22 mouse cellular contexts compared by ENCODE assay signal in genomic region chr16:58534245-58535142, GRCm38 (mm10). TPM values are rescaled to one million over a fixed set of nuclear protein-coding genes. Genes with fewer than 3 reads are reported as not detected.
DNase-seq lines count a peak whose midpoint lies in the region; ATAC-seq and TF ChIP-seq lines count a peak whose summit lies in the region.
"Had no signal": no experiment of that assay in that cellular context is flagged by ENCODE, and none has a peak within 500 bp of the region (broad histone marks: within the 10 kb centered on the region; RNA-seq: fewer than 3 reads in every experiment).

No protein-coding gene starts in this region.

- 47% methylated on average over 7 of the region's 7 CpGs for WGBS in thymus, adult 2 months

- H3K36me3 ChIP-seq in thymus, adult 2 months (ENCODE audit: control insufficient read depth, insufficient read depth, low read length), result no peaks in the 10 kb centered on the region
- H3K36me3 ChIP-seq: forebrain, embryonic 12.5 days; heart, embryonic 10.5 days; hindbrain, embryonic 15.5 days; limb, embryonic 13.5 days; midbrain, embryonic 10.5 days; neural tube, embryonic 15.5 days had no signal

- no peak for TF ChIP-seq CTCF in gastrocnemius, adult 2 months (IDR thresholded peaks at IDR 0.05)
- TF ChIP-seq CTCF in thymus, adult 2 months (IDR thresholded peaks at IDR 0.05; ENCODE audit: borderline replicate concordance, control insufficient read depth, extremely low read depth, insufficient read depth, low read length, poor library complexity), result no peak

- H3K27ac ChIP-seq in gastrocnemius, adult 2 months, result peak overlapping the region; percentile 13; the same call in 1 of the 2 replicates
- no peak overlapping the region for H3K27ac ChIP-seq in thymus, adult 2 months (ENCODE audit: control insufficient read depth, insufficient read depth, low read length)
- H3K27ac ChIP-seq: forebrain, embryonic 12.5 days; heart, embryonic 10.5 days; hindbrain, embryonic 15.5 days; limb, embryonic 13.5 days; midbrain, embryonic 10.5 days; neural tube, embryonic 15.5 days; stomach, postnatal 0 days had no signal

- 0 out of 2 replicates have a peak, but pooled peaks have one; percentile 9 for ATAC-seq in erythroid progenitor cell, adult 5-6 weeks (replicated peaks; ENCODE audit: low FRiP score, poor library complexity, severe bottlenecking)
- ATAC-seq: intestine, embryonic 16.5 days had no signal

- no peak overlapping the region for H3K4me3 ChIP-seq in gastrocnemius, adult 2 months
- H3K4me3 ChIP-seq in thymus, adult 2 months (ENCODE audit: control insufficient read depth, insufficient read depth, low read length), result no peak overlapping the region
- H3K4me3 ChIP-seq: forebrain, embryonic 12.5 days; heart, embryonic 10.5 days; hindbrain, embryonic 15.5 days; limb, embryonic 13.5 days; midbrain, embryonic 10.5 days; neural tube, embryonic 15.5 days had no signal

- H3K27me3 ChIP-seq in thymus, adult 2 months (ENCODE audit: control insufficient read depth, insufficient read depth, low read length), result no peaks in the 10 kb centered on the region
- H3K27me3 ChIP-seq: forebrain, embryonic 12.5 days; hindbrain, embryonic 15.5 days; limb, embryonic 13.5 days; neural tube, embryonic 15.5 days had no signal

- TF ChIP-seq POLR2A in thymus, adult 2 months (IDR thresholded peaks at IDR 0.05; ENCODE audit: control insufficient read depth, extremely low read depth, insufficient read depth, low read length, poor library complexity), result no peak

- no peak for DNase-seq in gastrocnemius, adult 2 months
- DNase-seq in gastrocnemius, adult 18-20 months (ENCODE audit: low spot score), result no peak
- peak; percentile 17 for DNase-seq in thymus, postnatal 25 days
- DNase-seq in thymus, adult 2 months, result no peak
- peak; percentile 68 for DNase-seq in naive thymus-derived CD4-positive, alpha-beta T cell, adult 2 months (ENCODE audit: low read depth)
- no peak for DNase-seq in yolk sac, embryonic 10.5 days (ENCODE audit: low spot score)
- no peak for DNase-seq in cerebellum, postnatal 25 days
- DNase-seq: cerebellum, adult 11 months; cerebellum, postnatal 10 days; kidney, postnatal 4 days; lung, embryonic 14.5 days; lung, postnatal 4 days; right cerebral cortex, adult 18-20 months had no signal

- intact Hi-C loops in gastrocnemius, adult 2 months (cut with DNase I), result loop anchor here (5.0 kb wide), 1 partner anchor 63 kb away; no protein-coding TSS in a partner anchor

- no peaks in the 10 kb centered on the region for H3K4me1 ChIP-seq in thymus, adult 2 months (replicated peaks; ENCODE audit: control insufficient read depth, insufficient read depth, low read length)
- H3K4me1 ChIP-seq: hindbrain, embryonic 15.5 days; limb, embryonic 13.5 days; neural tube, embryonic 15.5 days had no signal

RNA-seq across cellular contexts. Expression of gene St3gal6, which starts 10.5 kb away (rescaled TPM):
- 100 to 1,000 TPM; 140 to 170 TPM for total RNA-seq in gastrocnemius, adult 2 months (2021)
- total RNA-seq in gastrocnemius, adult 18-20 months (2021), result 100 to 1,000 TPM; 166 to 178 TPM
- polyA plus RNA-seq in thymus, adult 2 months (2012; rRNA removed), result 17.5 and 21.8 TPM in 2 replicates
- total RNA-seq in erythroid progenitor cell, adult 5-6 weeks (2015; ENCODE audit: low replicate concordance), result 106 and 111 TPM in 2 replicates
- 119 and 127 TPM in 2 replicates for total RNA-seq in erythroid progenitor cell, adult 5-6 weeks (2017; ENCODE audit: low replicate concordance)

Comparison
In these comparisons a context has a peak if more than half of its experiments do, and no peak if none do; other contexts are left out.
1. DNase-seq: peak in thymus, postnatal 25 days (single experiment) and naive thymus-derived CD4-positive, alpha-beta T cell, adult 2 months (single experiment); none in gastrocnemius, adult 2 months (single experiment), gastrocnemius, adult 18-20 months (single experiment), thymus, adult 2 months (single experiment), yolk sac, embryonic 10.5 days (single experiment) and cerebellum, postnatal 25 days (0 of 2).